Mouse (Mus musculus): ENCODE results near the gene Gm7029.
"Not testable (repeated sequence)": the region's sequence is repeated elsewhere in the genome, so short reads cannot be mapped to it uniquely, and the experiment has no call there.

The Gm7029 gene

GRCm38 (mm10) chr17:33873537-33873936 is at the start of gene Gm7029:
TSS of gene Gm7029 (plus strand) at chr17:33873837.
- DNase-seq: not testable (repeated sequence)

GRCm38 (mm10) chr17:33824084-33824996 is 49.3 kb upstream of the Gm7029 start, which contains the start of the genes Rps28 and Ndufa7:
TSS of gene Rps28 (minus strand) at chr17:33824562.
TSS of gene Ndufa7 (plus strand) at chr17:33824572.
- DNase-seq: peak; percentile 97 to 99

GRCm38 (mm10) chr17:33824997-33825330 is 48.7 kb upstream of the Gm7029 start:
- DNase-seq: not testable (repeated sequence)

GRCm38 (mm10) chr17:33825462-33825861 is 48.2 kb upstream of the Gm7029 start:
- DNase-seq: no peak

- DNase-seq: peak; percentile 64 to 77
These were observed 46.8 kb upstream of the Gm7029 start for GRCm38 (mm10) chr17:33826850-33827249.

GRCm38 (mm10) chr17:33828892-33829291 is 44.7 kb upstream of the Gm7029 start:
- peak; percentile 91 to 93 for DNase-seq

- no peak for DNase-seq
These were observed 44.1 kb upstream of the Gm7029 start for GRCm38 (mm10) chr17:33829561-33829960.

- DNase-seq: peak; percentile 93
These were observed 30.5 kb upstream of the Gm7029 start, which contains the start of gene Cd320 for GRCm38 (mm10) chr17:33842966-33843795. TSS of gene Cd320 (plus strand) at chr17:33843091.

GRCm38 (mm10) chr17:33844196-33844595 is 29.4 kb upstream of the Gm7029 start:
- DNase-seq: no peak

GRCm38 (mm10) chr17:33848139-33848538 is 25.5 kb upstream of the Gm7029 start:
- no peak for DNase-seq

- DNase-seq: no peak
These were observed 22.3 kb upstream of the Gm7029 start for GRCm38 (mm10) chr17:33851331-33851730.

GRCm38 (mm10) chr17:33857816-33858215 is 15.8 kb upstream of the Gm7029 start:
- DNase-seq: no peak

- peak; percentile 43 to 62 for DNase-seq
These were observed 8.2 kb upstream of the Gm7029 start for GRCm38 (mm10) chr17:33865330-33866030.

GRCm38 (mm10) chr17:33874411-33874810 is 774 bp downstream of the Gm7029 start:
- no peak for DNase-seq

GRCm38 (mm10) chr17:33875797-33876196 is 2.2 kb downstream of the Gm7029 start:
- not testable (repeated sequence) for DNase-seq

GRCm38 (mm10) chr17:33884320-33884719 is 10.7 kb downstream of the Gm7029 start:
- DNase-seq: not testable (repeated sequence)

- DNase-seq: peak in 1 of 2 experiments; percentile 32
These were observed 14.2 kb downstream of the Gm7029 start for GRCm38 (mm10) chr17:33887802-33888201.

GRCm38 (mm10) chr17:33888230-33888629 is 14.6 kb downstream of the Gm7029 start:
- DNase-seq: not testable (repeated sequence)

- not testable (repeated sequence) for DNase-seq
These were observed 16.4 kb downstream of the Gm7029 start for GRCm38 (mm10) chr17:33889941-33890532.

GRCm38 (mm10) chr17:33890533-33891059 is 17.0 kb downstream of the Gm7029 start, which contains the start of gene Kifc1:
TSS of gene Kifc1 (minus strand) at chr17:33890661.
- peak; percentile 100 for DNase-seq

- DNase-seq: no peak
These were observed 17.7 kb downstream of the Gm7029 start for GRCm38 (mm10) chr17:33891357-33891756.

GRCm38 (mm10) chr17:33891892-33892291 is 18.3 kb downstream of the Gm7029 start:
- DNase-seq: not testable (repeated sequence)

Data from kidney, adult 8-10 months (tissue).